Mouse (Mus musculus) lung, postnatal 0 days (tissue): ENCODE data around the gene Mvd.

Experiments used
- CTCF ChIP-seq: IDR thresholded peaks from 2 replicates; pipeline ENCODE4 v1.5.1; 2016; ENCODE audit warnings: antibody characterized with exemption, mild to moderate bottlenecking
- EP300 ChIP-seq: IDR thresholded peaks from 2 replicates; pipeline ENCODE4 v1.6.1; 2016; ENCODE audit warnings: antibody characterized with exemption, mild to moderate bottlenecking, control low read depth

GRCm38 (mm10) chr8:122407678-122408077 is 35.5 kb downstream of the Mvd start:
- TF ChIP-seq CTCF (no peak), EP300 (no peak)
